Mouse (Mus musculus) heart, postnatal 25 days (tissue): ENCODE measurements at regions not wholly inside any gene's neighbourhood (a gene's known extent, or its start where the extent isn't known, plus 50 kb on each side); places are given as distances from the start of the nearest gene placed in this dataset.

Experiments
- DNase-seq: peaks from one replicate; pipeline ENCODE4 v3.0.0; 2022; ENCODE audit warnings: low spot score
- intact Hi-C: fragments of 180-260 bp; cut with DNase I; formaldehyde crosslinking; loops from one replicate; pipeline ENCODE4 v1.15.1; 2025

GRCm38 (mm10) chr6:31098106-31098505 lies 139.2 kb upstream of the Klf14 start:
- intact Hi-C loops = no loop called here
- no peak for DNase-seq

GRCm38 (mm10) chr6:31100084-31100579 lies 141.3 kb upstream of the Klf14 start:
- intact Hi-C loops = no loop called here
- DNase-seq = no peak

GRCm38 (mm10) chr6:31100749-31101148 lies 141.9 kb upstream of the Klf14 start:
- no peak for DNase-seq
- intact Hi-C loops = no loop called here

DNA sequence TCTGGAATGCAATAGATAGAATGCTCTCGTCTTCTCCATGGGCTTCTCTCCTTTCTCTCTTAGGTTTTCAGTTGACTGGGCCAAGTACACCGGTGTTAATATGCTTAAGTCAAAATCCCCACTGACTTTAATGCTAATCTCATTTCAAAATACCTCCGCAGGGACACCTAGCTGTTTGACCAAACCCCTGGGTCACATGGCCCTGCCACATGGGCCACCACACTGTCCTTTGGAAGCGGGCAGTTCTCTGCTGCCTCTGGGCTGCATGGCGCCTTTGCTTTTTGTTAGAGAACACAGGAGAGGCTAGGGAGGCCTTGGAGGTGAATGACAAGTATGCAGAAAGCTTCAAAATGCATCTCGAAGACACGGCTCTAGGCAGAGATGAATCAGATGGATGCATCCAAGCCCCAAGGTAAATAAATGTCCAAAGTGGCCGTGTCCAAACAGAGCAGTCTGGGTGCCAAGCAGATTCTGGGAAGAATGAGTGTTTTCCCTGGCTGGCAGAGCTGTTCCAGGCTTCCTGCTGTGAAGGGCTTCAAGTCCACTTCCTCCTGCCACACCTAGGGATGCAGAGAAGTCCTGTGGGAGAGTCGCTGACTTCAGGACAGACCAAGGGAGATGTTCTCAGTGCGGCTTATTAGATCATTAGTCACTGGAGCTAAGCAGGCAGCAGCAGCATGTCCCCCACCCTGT lies 147.4 kb upstream of the Klf14 start:
- intact Hi-C loops = no loop called here
- no peak for DNase-seq

DNA sequence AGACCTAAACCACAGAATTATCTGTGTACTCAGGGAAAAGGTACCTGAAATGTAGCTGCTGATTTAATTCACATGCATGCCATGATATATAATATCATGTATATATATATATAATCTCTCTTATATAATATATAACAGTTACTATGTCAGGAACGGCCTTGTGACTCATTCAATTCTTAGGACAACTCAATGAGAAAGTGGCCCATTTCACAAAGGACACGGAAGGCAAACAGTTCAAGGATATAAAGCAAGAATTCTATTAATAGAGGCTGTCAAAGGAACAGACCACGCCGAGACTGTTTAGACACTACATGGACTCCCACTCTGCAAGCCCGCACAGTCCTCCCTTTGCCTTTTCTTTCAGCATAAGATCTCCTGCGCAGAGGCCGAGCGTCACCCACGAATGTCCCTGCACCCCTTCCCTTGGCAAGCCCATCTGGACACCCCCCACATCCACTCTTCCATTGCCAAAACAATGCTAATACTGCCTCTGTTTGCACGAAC lies 148.0 kb upstream of the Klf14 start:
- intact Hi-C loops = no loop called here
- no peak for DNase-seq

DNA sequence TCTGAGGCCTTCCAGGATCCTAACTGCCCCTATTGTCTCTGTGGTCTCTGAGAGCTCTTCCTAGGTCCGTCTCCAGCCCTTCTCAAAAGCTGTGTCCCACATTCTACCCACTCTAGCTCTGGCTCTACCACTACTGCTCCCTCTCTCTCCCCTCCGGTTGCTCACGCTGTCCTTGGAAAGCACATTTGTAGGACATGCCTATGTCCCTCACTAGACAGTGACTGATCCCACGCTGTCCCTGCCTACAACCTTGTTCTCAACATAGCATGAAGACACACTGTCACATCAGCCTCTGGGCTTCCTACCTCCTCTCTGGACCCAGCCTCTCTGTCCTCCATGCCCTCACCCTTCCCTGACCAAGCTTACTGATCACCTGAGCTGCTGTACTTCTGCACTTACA lies 148.5 kb upstream of the Klf14 start:
- intact Hi-C loops = no loop called here
- no peak for DNase-seq

DNA sequence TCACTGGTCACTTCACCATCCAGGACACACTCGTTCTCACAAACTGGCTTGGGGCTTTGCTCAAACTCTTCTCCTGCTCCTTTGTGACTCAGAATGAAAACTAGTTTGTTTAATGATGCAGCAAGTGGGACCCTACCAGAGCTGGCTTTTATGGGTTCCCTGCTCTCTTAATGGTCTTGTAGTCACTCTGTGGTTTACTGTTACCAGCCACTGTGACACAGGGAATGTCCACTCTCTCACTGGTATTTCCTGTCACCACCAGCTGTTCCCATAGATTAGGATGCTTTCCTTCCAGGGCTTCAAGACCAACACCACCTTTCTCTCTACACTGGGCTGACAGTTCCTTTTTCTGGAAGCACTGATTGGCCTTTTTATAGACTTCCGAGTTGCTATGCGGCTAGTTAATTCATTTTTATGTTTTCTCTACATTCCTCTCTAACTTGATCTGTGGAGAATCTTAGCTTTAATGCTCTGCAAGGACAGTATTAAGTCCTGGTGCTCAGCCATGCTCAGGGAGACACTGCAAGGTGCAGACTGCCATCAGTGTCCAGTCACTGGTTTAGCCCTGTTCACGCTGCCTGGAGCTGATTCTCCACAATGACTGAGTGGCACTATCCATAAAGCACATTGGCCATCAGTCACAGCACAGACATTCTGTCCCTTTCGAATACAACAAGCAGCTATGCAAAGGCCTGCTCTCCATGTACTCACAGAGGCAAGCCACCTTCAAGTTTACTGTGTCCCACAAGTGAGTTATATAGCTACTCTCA lies 149.2 kb upstream of the Klf14 start:
- intact Hi-C loops = no loop called here
- no peak for DNase-seq

- intact Hi-C loops = no loop called here
- DNase-seq = no peak
These were observed 150.7 kb upstream of the Klf14 start for GRCm38 (mm10) chr6:31109604-31110003.

DNA sequence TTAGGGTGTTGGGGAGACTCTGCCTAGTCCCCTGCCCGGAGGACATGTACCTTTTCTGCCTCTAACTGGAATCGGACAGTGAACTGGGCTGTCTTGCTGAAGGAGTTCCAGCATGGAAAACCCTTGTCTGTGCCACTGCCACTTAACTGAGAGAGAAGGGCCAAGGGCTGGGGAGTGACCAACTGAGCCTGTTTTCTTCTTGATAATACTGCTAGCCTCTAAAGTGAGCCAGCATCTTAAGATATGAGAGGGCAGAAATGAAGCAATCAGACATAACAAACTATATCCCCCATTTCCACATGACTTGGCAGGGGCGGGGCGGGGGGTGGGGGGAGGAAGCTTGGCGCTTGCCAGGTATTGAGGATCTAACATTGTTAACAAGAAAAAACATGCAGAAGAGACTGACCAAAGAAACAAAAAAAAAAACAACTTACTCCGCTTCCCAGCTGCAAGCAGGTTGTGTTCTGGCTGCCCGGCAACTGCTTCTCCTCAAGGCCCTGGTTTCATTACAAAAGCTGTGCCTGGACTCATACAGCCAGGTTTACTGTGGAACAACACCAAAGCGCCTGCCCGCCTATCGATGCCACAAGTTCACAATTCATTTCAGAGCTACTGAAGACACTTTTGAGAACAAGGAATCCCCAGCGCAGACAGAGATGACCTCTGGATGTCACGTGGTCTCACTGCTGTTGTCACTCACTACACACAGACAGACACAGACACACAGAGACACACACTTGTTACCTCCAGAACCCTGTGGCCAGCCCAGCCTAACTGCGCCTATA lies 153.6 kb upstream of the Klf14 start:
- no peak for DNase-seq
- intact Hi-C loops = no loop called here

DNA sequence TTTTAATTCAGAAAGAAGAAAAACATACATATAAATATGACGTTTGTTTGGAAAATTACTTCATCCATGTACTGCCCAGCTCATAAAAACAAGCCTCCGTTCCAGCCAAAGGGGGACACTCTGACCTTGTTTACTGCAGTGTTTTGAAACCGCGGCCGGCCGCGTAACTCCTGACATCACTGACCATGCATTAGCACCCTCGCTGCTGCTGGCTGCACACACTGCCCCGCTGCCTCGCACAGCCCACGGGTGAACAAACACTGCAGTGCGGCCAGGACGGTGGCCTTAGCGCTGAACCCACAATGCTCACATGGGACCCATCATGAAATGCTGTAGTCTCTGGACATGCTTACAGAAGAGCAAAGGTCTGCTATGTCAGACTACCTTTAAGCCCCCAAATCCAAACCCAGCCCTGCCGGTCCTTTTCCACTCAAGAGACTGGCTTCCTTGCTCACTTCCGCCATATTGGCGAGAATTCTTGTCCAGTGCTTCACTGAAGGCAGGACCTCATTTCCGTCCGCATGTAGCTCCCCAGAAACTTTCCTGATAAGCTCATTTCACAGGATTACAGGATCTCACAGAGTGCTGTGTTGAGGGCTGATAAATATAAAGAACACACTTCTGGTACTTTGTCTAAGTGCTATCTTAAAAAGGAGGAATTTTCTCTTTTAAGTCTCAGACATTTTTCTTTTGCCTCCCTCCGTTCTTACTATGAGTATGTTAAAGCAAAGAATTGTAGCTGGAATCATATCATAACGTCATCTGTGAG lies 154.9 kb upstream of the Klf14 start:
- intact Hi-C loops = no loop called here
- DNase-seq = no peak

DNA sequence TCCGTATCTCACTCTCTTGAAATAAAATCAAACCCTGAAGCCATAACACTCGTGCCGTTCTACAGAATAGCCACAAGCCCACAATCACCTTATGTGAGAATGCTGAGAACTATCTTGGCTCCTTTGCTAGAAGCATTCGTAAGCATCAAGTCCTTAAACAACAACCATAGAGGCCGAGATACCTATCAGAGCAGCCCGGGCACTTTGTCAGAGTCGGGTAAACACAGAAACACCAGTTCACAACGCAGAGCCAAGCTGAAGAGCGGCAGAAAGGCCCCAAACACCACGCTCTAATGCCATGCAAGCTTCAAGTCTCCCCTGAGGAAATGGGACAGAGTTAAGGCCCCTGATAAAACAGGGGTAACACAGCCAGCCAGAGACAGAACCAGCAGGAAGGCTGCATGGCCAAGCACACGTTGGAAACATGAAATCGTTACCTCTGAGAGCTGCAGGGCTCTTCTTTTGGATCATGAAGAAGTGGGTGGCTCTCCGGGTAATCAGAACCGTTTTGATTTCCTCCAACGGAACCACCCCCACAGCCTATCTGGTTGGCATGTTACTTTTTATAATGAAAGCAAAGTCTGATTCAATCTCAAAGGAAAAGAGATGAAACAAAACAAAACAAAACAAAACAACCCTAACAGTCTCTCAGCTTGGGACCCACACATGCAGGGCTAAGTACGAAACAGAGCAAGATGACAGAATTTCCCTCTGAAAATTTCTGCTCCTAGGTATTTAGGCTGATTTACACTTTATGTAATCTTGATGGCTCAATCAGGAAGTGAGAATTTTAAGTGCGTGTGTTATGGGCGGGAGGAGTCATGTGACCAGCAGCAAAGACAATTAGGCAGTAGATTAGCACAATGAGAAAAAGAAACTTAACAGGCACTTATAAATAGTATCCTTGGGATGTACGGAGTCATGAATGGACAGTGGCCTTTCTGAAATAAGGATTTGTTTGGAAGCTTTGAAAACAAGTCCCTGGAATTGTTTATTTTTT lies 155.8 kb upstream of the Klf14 start:
- intact Hi-C loops = no loop called here
- DNase-seq = no peak

DNA sequence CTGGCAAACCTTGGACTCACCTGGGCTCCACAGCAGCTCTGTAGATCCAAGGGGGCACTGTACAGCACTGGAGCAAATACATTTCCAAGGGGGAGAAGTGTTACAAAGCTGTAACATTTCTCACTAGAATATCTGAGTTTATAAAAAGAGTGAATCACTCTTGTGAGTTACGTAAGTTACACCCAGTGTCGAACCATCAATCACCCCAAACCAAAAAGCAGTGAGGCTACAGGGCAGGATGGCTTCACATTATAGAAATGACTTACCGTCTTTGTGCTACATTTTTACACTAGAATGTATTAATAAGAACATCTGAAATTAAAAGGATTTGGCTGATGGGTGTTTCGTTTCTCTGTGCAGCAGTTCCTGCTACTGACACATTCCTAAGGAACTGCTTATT lies 156.7 kb upstream of the Klf14 start:
- intact Hi-C loops = no loop called here
- no peak for DNase-seq

- intact Hi-C loops = no loop called here
- no peak for DNase-seq
These were observed 157.5 kb upstream of the Klf14 start for GRCm38 (mm10) chr6:31116365-31116764.

DNA sequence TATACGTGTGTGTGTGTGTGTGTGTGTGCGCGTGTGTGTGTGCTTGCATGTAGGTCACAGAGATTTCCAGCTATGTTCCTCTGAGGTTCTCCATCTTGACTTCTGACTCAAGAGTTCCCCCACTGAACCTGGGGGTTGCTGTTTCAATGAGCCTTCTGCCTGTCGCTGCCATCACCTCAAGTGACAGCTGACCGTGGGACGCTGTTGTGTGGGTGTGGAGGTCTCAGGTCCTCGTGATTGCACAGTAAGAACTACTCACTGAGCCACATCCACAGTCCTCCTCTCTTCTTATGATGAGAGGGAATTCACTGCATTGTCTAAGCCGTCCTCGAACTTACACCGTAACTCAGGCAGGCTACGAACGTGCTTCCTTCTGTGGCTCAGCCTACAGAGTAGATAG lies 158.8 kb upstream of the Klf14 start:
- intact Hi-C loops = no loop called here

DNA sequence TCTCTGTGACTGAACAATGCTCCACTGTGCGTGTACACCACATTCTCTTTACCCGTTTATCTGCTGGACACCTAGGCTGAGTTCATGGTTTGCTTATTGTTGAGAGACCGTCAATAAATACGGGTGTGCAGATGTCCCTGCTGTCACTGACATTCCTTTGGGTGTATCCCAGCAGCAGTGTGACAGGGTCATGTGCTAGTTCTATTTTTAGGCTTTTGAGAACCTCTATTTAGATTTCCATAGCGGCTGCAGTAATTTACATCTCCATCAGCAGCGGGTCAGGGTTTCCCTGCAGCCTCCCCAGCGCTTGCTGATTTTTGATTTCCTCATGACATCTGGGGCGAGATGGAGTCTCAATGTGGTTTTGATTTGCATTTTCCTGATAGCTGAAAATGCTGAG lies 162.1 kb upstream of the Klf14 start:
- intact Hi-C loops = no loop called here
- DNase-seq = no peak

More for the DNA sequence above, 158.8 kb upstream of the Klf14 start:
- DNase-seq = no peak

DNA sequence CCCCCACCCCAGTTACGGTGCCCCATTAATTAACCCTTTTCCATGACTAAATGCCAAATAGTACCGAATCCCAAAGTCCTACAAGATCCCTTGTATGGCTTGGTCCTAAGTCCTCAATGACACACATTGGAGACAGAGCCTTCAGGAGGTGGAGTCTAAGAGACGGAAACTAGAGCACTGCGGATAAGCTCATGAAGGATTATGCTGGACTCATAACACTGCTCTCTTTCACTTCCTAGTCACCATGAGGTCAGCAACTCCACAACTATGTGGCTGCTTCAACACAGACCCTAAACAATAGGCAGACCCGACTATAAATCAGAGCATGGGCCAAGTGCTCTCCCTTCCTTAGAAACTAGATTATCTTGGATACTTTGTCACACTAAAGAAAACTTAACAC lies 164.0 kb upstream of the Klf14 start:
- no peak for DNase-seq
- intact Hi-C loops = no loop called here

- no peak for DNase-seq
- intact Hi-C loops = no loop called here
These were observed 164.6 kb upstream of the Klf14 start for GRCm38 (mm10) chr6:31123342-31123990.

GRCm38 (mm10) chr6:31124076-31124475 lies 165.2 kb upstream of the Klf14 start:
- no peak for DNase-seq
- intact Hi-C loops = no loop called here
